In genomic region chr2:166250571-166250970, GRCm38 (mm10) we compare ENCODE assay signal across 11 mouse cellular contexts.
DNase-seq lines count a peak whose midpoint lies in the region; ATAC-seq and TF ChIP-seq lines count a peak whose summit lies in the region.
"Had no signal": no experiment of that assay in that cellular context is flagged by ENCODE, and none has a peak within 500 bp of the region (broad histone marks: within the 10 kb centered on the region; RNA-seq: fewer than 3 reads in every experiment).

No protein-coding gene starts in this region.

- no peaks in the 10 kb centered on the region for H3K27me3 ChIP-seq in forebrain, postnatal 0 days (ENCODE audit: insufficient read depth, low read length)

- no peaks in the 10 kb centered on the region for H3K36me3 ChIP-seq in forebrain, postnatal 0 days (ENCODE audit: insufficient read depth)
- H3K36me3 ChIP-seq: heart, embryonic 15.5 days had no signal

- no peak for TF ChIP-seq CTCF in forebrain, postnatal 0 days (IDR thresholded peaks at IDR 0.05; ENCODE audit: low read depth)

- no peaks in the 10 kb centered on the region for H3K4me1 ChIP-seq in forebrain, postnatal 0 days (ENCODE audit: insufficient read depth)

- H3K4me2 ChIP-seq in forebrain, postnatal 0 days (ENCODE audit: low read depth), result no peak overlapping the region
- H3K4me2 ChIP-seq: heart, embryonic 15.5 days had no signal

- ATAC-seq in forebrain, postnatal 0 days, result no peak
- ATAC-seq in frontal cortex, adult (ENCODE audit: low TSS enrichment), result no peak

- no peak overlapping the region for H3K9ac ChIP-seq in forebrain, postnatal 0 days
- H3K9ac ChIP-seq: heart, embryonic 15.5 days had no signal

- H3K27ac ChIP-seq in forebrain, postnatal 0 days (ENCODE audit: low read depth, low read length), result no peak overlapping the region
- H3K27ac ChIP-seq: heart, embryonic 15.5 days had no signal

- intact Hi-C loops in left cerebral cortex, postnatal 25 days (cut with DNase I), result no loop called here

- H3K4me3 ChIP-seq in forebrain, postnatal 0 days (ENCODE audit: low read depth, low read length), result no peak overlapping the region
- H3K4me3 ChIP-seq: erythroblast, embryonic 14.5 days; heart, embryonic 15.5 days had no signal

- 92% methylated on average over 10 of the region's 10 CpGs for WGBS in forebrain, postnatal 0 days

- no peaks in the 10 kb centered on the region for H3K9me3 ChIP-seq in forebrain, postnatal 0 days (ENCODE audit: low read length)
- H3K9me3 ChIP-seq: heart, embryonic 15.5 days had no signal

- DNase-seq in ZHBTc4 (ENCODE audit: low read depth, low spot score), result peak; percentile 54
- peak; percentile 50 to 62 for DNase-seq in adrenal gland, postnatal 36 days
- DNase-seq in kidney, adult 18-20 months, result peak; percentile 40
- peak; percentile 31 to 60 for DNase-seq in kidney, postnatal 4 days
- DNase-seq in spleen, adult 18-20 months, result no peak
- DNase-seq in forebrain, postnatal 0 days, result no peak
- no peak for DNase-seq in left cerebral cortex, postnatal 25 days (ENCODE audit: low spot score in 2 of 2)
- DNase-seq: liver had no signal

Comparison
In these comparisons a context has a peak if more than half of its experiments do, and no peak if none do; other contexts are left out.
1. DNase-seq: peak in ZHBTc4 (single experiment), adrenal gland, postnatal 36 days (2 of 2), kidney, adult 18-20 months (single experiment) and kidney, postnatal 4 days (2 of 2); none in spleen, adult 18-20 months (0 of 2), forebrain, postnatal 0 days (single experiment) and left cerebral cortex, postnatal 25 days (0 of 2).